Mouse (Mus musculus) lung, embryonic 16.5 days (tissue): ENCODE results near the gene Olfr510. TPM values are rescaled to one million over a fixed set of nuclear protein-coding genes. Genes with fewer than 3 reads are reported as not detected.
"Not testable (repeated sequence)": the region's sequence is repeated elsewhere in the genome, so short reads cannot be mapped to it uniquely, and the experiment has no call there.

Source experiments
- ATAC-seq: fragments of 200-750 bp; cut with Nextera tagmentation; 2 replicates; pipeline ENCODE4 v1.8.0; 2017; ENCODE audit warnings: low read depth, mild to moderate bottlenecking, moderate library complexity
- H3K27ac ChIP-seq: fragments of 300-500 bp; sonication (generic); 2 replicates; pipeline ENCODE4 v1.5.1; 2014; ENCODE audit warnings: mild to moderate bottlenecking, control low read depth, low read length
- H3K27me3 ChIP-seq: fragments of 300-500 bp; sonication (generic); 2 replicates; pipeline ENCODE4 v1.6.1; 2014; ENCODE audit warnings: low read depth, low read length, mixed read lengths; ENCODE audit not compliant: control insufficient read depth, insufficient read depth
- H3K36me3 ChIP-seq: fragments of 300-500 bp; sonication (generic); 2 replicates; pipeline ENCODE4 v1.6.1; 2014; ENCODE audit warnings: low read length; ENCODE audit not compliant: control insufficient read depth, insufficient read depth
- H3K4me1 ChIP-seq: fragments of 300-500 bp; sonication (generic); replicated peaks from 2 replicates; pipeline ENCODE4 v1.6.1; 2014; ENCODE audit warnings: low read length, mixed read lengths; ENCODE audit not compliant: control insufficient read depth, insufficient read depth
- H3K4me2 ChIP-seq: fragments of 300-500 bp; sonication (generic); 2 replicates; pipeline ENCODE4 v1.6.1; 2014; ENCODE audit warnings: low read depth, low read length, control low read depth
- H3K4me3 ChIP-seq: fragments of 300-500 bp; sonication (generic); 2 replicates; pipeline ENCODE4 v1.5.1; 2014; ENCODE audit warnings: mild to moderate bottlenecking, low read length, control low read depth
- H3K9ac ChIP-seq: fragments of 300-500 bp; sonication (generic); 2 replicates; pipeline ENCODE4 v1.6.1; 2014; ENCODE audit warnings: low read length, control low read depth
- H3K9me3 ChIP-seq: fragments of 300-500 bp; sonication (generic); 2 replicates; pipeline ENCODE4 v1.6.1; 2016; ENCODE audit warnings: low read length; ENCODE audit not compliant: control insufficient read depth
- WGBS: fragments of 180-500 bp; shearing (Covaris S2); extraction: QIAGEN DNeasy Blood & Tissue Kit; methylation state at CpG from one replicate; pipeline ENCODE4 v1.1.7; 2014; 5-methylcytosine and 5-hydroxymethylcytosine counted together
- polyA plus RNA-seq: library from polyadenylated mRNA; unstranded; fragments of >200 nt; fragmentation: Nextera tagmentation; extraction: Ambion mirVana; gene quantifications from 2 replicates; pipeline ENCODE4 v1.2.1, GENCODE M21; 2015

Olfr510 gene
- polyA plus RNA-seq: not detected in 2 replicates

- ATAC-seq: no peak
- Histone ChIP-seq H3K9me3 (no peaks in the 10 kb centered on the region; the same call in 1 of the 2 replicates), H3K36me3 (no peaks in the 10 kb centered on the region), H3K4me2 (no peak within 1 kb of the TSS), H3K27ac (no peak within 1 kb of the TSS), H3K4me1 (no peaks in the 10 kb centered on the region), H3K27me3 (no peaks in the 10 kb centered on the region), H3K4me3 (no peak within 1 kb of the TSS), H3K9ac (no peak within 1 kb of the TSS)
- WGBS: 83% methylated on average over 1 of the region's 1 CpGs
These were observed at the start of gene Olfr510 for GRCm38 (mm10) chr7:108666118-108666517. Gene Olfr510 (plus strand): TSS chr7:108666418.

- H3K4me1 ChIP-seq, H3K27ac ChIP-seq, H3K9me3 ChIP-seq, H3K4me2 ChIP-seq, H3K9ac ChIP-seq, H3K4me3 ChIP-seq, H3K36me3 ChIP-seq, ATAC-seq, H3K27me3 ChIP-seq: not testable (repeated sequence)
- WGBS: 61% methylated on average over 3 of the region's 3 CpGs
These were observed 49.4 kb upstream of the Olfr510 start for GRCm38 (mm10) chr7:108616781-108617180.

- Histone ChIP-seq H3K36me3 (no peaks in the 10 kb centered on the region), H3K4me2 (no peak within 1 kb of the TSS), H3K27me3 (no peaks in the 10 kb centered on the region), H3K9me3 (no peaks in the 10 kb centered on the region), H3K27ac (no peak within 1 kb of the TSS), H3K4me1 (no peaks in the 10 kb centered on the region), H3K9ac (no peak within 1 kb of the TSS), H3K4me3 (no peak within 1 kb of the TSS)
- 60% methylated on average over 2 of the region's 2 CpGs for WGBS
- ATAC-seq: no peak
These were observed 44.7 kb upstream of the Olfr510 start, which contains the start of gene Olfr507 for GRCm38 (mm10) chr7:108621514-108621913. Gene Olfr507 (plus strand): TSS chr7:108621814.

- no peak within 1 kb of the TSS for H3K4me2 ChIP-seq
- ATAC-seq: no peak
- H3K4me1 ChIP-seq: no peaks in the 10 kb centered on the region
- H3K27ac ChIP-seq: no peak within 1 kb of the TSS
- WGBS: 69% methylated on average over 3 of the region's 3 CpGs
- H3K27me3 ChIP-seq: no peaks in the 10 kb centered on the region
- no peaks in the 10 kb centered on the region for H3K9me3 ChIP-seq
- H3K4me3 ChIP-seq: no peak within 1 kb of the TSS
- no peak within 1 kb of the TSS for H3K9ac ChIP-seq
- no peaks in the 10 kb centered on the region for H3K36me3 ChIP-seq
These were observed 36.5 kb upstream of the Olfr510 start, which contains the start of gene Olfr508 for GRCm38 (mm10) chr7:108629694-108630093. Gene Olfr508 (plus strand): TSS chr7:108629994.

- Histone ChIP-seq H3K4me3 (no peak within 1 kb of the TSS), H3K9me3 (no peaks in the 10 kb centered on the region), H3K4me1 (no peaks in the 10 kb centered on the region), H3K9ac (no peak within 1 kb of the TSS), H3K27ac (no peak within 1 kb of the TSS), H3K36me3 (no peaks in the 10 kb centered on the region), H3K4me2 (no peak within 1 kb of the TSS), H3K27me3 (no peaks in the 10 kb centered on the region)
- no peak for ATAC-seq
These were observed 14.4 kb upstream of the Olfr510 start, which contains the start of gene Olfr509 for GRCm38 (mm10) chr7:108651806-108652205. Gene Olfr509 (minus strand): TSS chr7:108651906.

GRCm38 (mm10) chr7:108662419-108662818 lies 3.8 kb upstream of the Olfr510 start:
- Histone ChIP-seq H3K36me3 (no peaks in the 10 kb centered on the region), H3K9me3 (no peaks in the 10 kb centered on the region; the same call in 1 of the 2 replicates), H3K4me1 (no peaks in the 10 kb centered on the region), H3K4me3 (no peak overlapping the region), H3K27ac (no peak overlapping the region), H3K4me2 (no peak overlapping the region), H3K27me3 (no peaks in the 10 kb centered on the region), H3K9ac (no peak overlapping the region)
- 76% methylated on average over 3 of the region's 3 CpGs for WGBS
- no peak for ATAC-seq

- no peak overlapping the region for H3K27ac ChIP-seq
- no peak overlapping the region for H3K4me3 ChIP-seq
- 39% methylated on average over 1 of the region's 1 CpGs for WGBS
- H3K36me3 ChIP-seq: no peaks in the 10 kb centered on the region
- no peaks in the 10 kb centered on the region for H3K9me3 ChIP-seq
- no peak overlapping the region for H3K9ac ChIP-seq
- no peak for ATAC-seq
- H3K27me3 ChIP-seq: no peaks in the 10 kb centered on the region
- H3K4me1 ChIP-seq: no peaks in the 10 kb centered on the region
- no peak overlapping the region for H3K4me2 ChIP-seq
These were observed 4.8 kb downstream of the Olfr510 start for GRCm38 (mm10) chr7:108671058-108671457.

GRCm38 (mm10) chr7:108678886-108679285 lies 12.7 kb downstream of the Olfr510 start:
- no peak for ATAC-seq
- no peaks in the 10 kb centered on the region for H3K36me3 ChIP-seq
- H3K27ac ChIP-seq: no peak overlapping the region
- H3K4me3 ChIP-seq: no peak overlapping the region
- peaks cover 2% of the 10 kb centered on the region; the same call in 1 of the 2 replicates for H3K9me3 ChIP-seq
- no peaks in the 10 kb centered on the region for H3K27me3 ChIP-seq
- H3K4me2 ChIP-seq: no peak overlapping the region
- no peak overlapping the region for H3K9ac ChIP-seq
- no peaks in the 10 kb centered on the region for H3K4me1 ChIP-seq
- WGBS: 75% methylated on average over 4 of the region's 4 CpGs

GRCm38 (mm10) chr7:108713020-108713419 lies 46.8 kb downstream of the Olfr510 start, which contains the start of gene Olfr512:
Gene Olfr512 (plus strand): TSS chr7:108713320.
- Histone ChIP-seq H3K9me3 (no peaks in the 10 kb centered on the region), H3K4me2 (no peak within 1 kb of the TSS), H3K4me3 (no peak within 1 kb of the TSS), H3K36me3 (no peaks in the 10 kb centered on the region), H3K4me1 (no peaks in the 10 kb centered on the region), H3K27ac (no peak within 1 kb of the TSS), H3K9ac (no peak within 1 kb of the TSS), H3K27me3 (no peaks in the 10 kb centered on the region)
- no peak for ATAC-seq
